Mouse (Mus musculus): ENCODE data around the gene Chchd6.

DNA sequence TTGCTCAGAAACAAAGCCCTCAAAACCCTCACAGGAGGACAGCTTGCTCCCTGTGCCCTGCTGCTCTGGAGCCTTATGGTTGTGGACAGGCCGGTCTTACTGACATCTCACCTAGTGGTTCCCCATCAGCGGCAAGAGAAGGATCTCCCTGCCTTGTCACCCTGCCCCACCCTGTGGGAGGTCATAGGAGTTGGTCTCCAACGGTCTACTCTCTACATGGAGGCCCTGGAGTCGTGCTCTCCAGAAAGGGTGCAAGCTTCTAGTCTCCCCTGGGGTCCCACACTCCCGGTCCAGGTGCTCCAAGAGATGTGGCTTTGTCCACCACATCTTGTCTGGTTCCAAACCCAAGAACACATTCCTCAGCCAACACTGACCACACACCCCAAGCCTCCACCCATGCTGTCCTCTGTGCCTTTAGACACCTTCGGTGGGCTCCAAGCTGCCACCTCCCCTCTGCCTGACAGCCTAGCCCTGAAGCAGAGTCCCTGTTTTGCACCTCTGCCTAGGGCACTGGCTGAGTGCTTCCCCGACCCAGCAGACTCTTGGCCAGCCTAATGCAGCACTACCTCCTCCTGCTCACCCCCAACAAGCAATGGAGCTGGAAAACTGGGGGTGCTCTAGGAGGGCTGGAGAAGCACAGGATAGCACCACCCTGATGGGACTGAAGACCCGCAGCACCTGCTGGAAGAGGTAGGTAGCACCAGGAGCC, 234.6 kb downstream of the Chchd6 start:
- TF ChIP-seq POLR2A (IDR thresholded peaks at IDR 0.05; ENCODE audit: insufficient read length, low read depth), result no peak
- TF ChIP-seq POLR2AphosphoS2 (IDR thresholded peaks at IDR 0.05; ENCODE audit: insufficient read length, low read depth), result peak; percentile 4
- no peak for TF ChIP-seq USF1 (IDR thresholded peaks at IDR 0.05; ENCODE audit: low read depth)
- TF ChIP-seq MYOD1 (IDR thresholded peaks at IDR 0.05; ENCODE audit: control insufficient read depth in 1 of 3, insufficient read length in 2 of 3, low read depth in 2 of 3), result no peak
- TF ChIP-seq TCF12 (IDR thresholded peaks at IDR 0.05; ENCODE audit: insufficient read depth, poor library complexity, severe bottlenecking), result no peak
- no peak for TF ChIP-seq TCF3 (IDR thresholded peaks at IDR 0.05; ENCODE audit: insufficient read length, low read depth)
- TF ChIP-seq MYOG (IDR thresholded peaks at IDR 0.05; ENCODE audit: control insufficient read depth in 1 of 3, insufficient read depth in 1 of 3, insufficient read length in 2 of 3, low read depth in 2 of 3), result no peak
- TF ChIP-seq E2F4 (IDR thresholded peaks at IDR 0.05; ENCODE audit: insufficient read depth), result no peak
